Mouse (Mus musculus) lung, postnatal 0 days (tissue): ENCODE results near the gene Spata21. TPM values are rescaled to one million over a fixed set of nuclear protein-coding genes. Genes with fewer than 3 reads are reported as not detected.

ENCODE experiments used
- ATAC-seq: fragments of 200-750 bp; cut with Nextera tagmentation; 2 replicates; pipeline ENCODE4 v1.8.0; 2017; ENCODE audit warnings: moderate library complexity
- DNase-seq: peaks from one replicate; pipeline ENCODE4 v3.0.0-alpha.2; 2016; ENCODE audit warnings: low spot score
- H3K27ac ChIP-seq: fragments of 300-500 bp; sonication (generic); 2 replicates; pipeline ENCODE4 v1.5.1; 2014; ENCODE audit warnings: antibody characterized with exemption, mild to moderate bottlenecking, low read length, mixed read lengths
- H3K27me3 ChIP-seq: fragments of 300-500 bp; sonication (generic); replicated peaks from 2 replicates; pipeline ENCODE4 v1.6.1; 2014; ENCODE audit warnings: low read length, mixed read lengths; ENCODE audit not compliant: insufficient read depth
- H3K36me3 ChIP-seq: fragments of 300-500 bp; sonication (generic); 2 replicates; pipeline ENCODE4 v1.6.1; 2014; ENCODE audit warnings: low read length, mixed read lengths; ENCODE audit not compliant: insufficient read depth
- H3K4me1 ChIP-seq: fragments of 300-500 bp; sonication (generic); 2 replicates; pipeline ENCODE4 v1.6.1; 2014; ENCODE audit warnings: antibody characterized with exemption, low read depth, low read length, mixed read lengths; ENCODE audit not compliant: insufficient read depth
- H3K4me2 ChIP-seq: fragments of 300-500 bp; sonication (generic); replicated peaks from 2 replicates; pipeline ENCODE4 v1.6.1; 2014; ENCODE audit warnings: low read depth, mild to moderate bottlenecking, low read length, moderate library complexity, mixed read lengths
- H3K4me3 ChIP-seq: fragments of 300-500 bp; sonication (generic); 2 replicates; pipeline ENCODE4 v1.5.1; 2014; ENCODE audit warnings: low read depth, low read length
- H3K9ac ChIP-seq: fragments of 300-500 bp; sonication (generic); replicated peaks from 2 replicates; pipeline ENCODE4 v1.6.1; 2014; ENCODE audit warnings: low read depth, mild to moderate bottlenecking
- H3K9me3 ChIP-seq: fragments of 300-500 bp; sonication (generic); 2 replicates; pipeline ENCODE4 v1.6.1; 2016; ENCODE audit warnings: low read length, mixed read lengths
- CTCF ChIP-seq: IDR thresholded peaks from 2 replicates; pipeline ENCODE4 v1.5.1; 2016; ENCODE audit warnings: antibody characterized with exemption, mild to moderate bottlenecking
- EP300 ChIP-seq: IDR thresholded peaks from 2 replicates; pipeline ENCODE4 v1.6.1; 2016; ENCODE audit warnings: antibody characterized with exemption, mild to moderate bottlenecking, control low read depth
- WGBS: fragments of 180-500 bp; shearing (Covaris S2); extraction: QIAGEN DNeasy Blood & Tissue Kit; methylation state at CpG from one replicate; pipeline ENCODE4 v1.1.7; 2014; 5-methylcytosine and 5-hydroxymethylcytosine counted together
- polyA plus RNA-seq: library from polyadenylated mRNA; unstranded; fragments of >200 nt; fragmentation: Nextera tagmentation; extraction: Ambion mirVana; gene quantifications from 2 replicates; pipeline ENCODE4 v1.2.1, GENCODE M21; 2015

Gene Spata21
- polyA plus RNA-seq, 1 experiment from 2014 or later: 0.13 TPM

GRCm38 (mm10) chr4:141064104-141064659, 24.0 kb upstream of the Spata21 start:
- Histone ChIP-seq H3K36me3 (peaks cover 19% of the 10 kb centered on the region; the same call in 1 of the 2 replicates), H3K9me3 (no peaks in the 10 kb centered on the region), H3K27me3 (no peaks in the 10 kb centered on the region), H3K9ac (no peak overlapping the region), H3K4me3 (no peak overlapping the region), H3K4me1 (peaks cover 3% of the 10 kb centered on the region; the same call in 1 of the 2 replicates), H3K4me2 (no peak overlapping the region), H3K27ac (no peak overlapping the region)
- ATAC-seq (no peak), DNase-seq (no peak)
- 75% methylated on average over 4 of the region's 4 CpGs for WGBS
- TF ChIP-seq EP300 (no peak), CTCF (no peak)

GRCm38 (mm10) chr4:141065123-141065522, 23.0 kb upstream of the Spata21 start:
- no peak overlapping the region for H3K4me2 ChIP-seq
- peaks cover 24% of the 10 kb centered on the region; the same call in 1 of the 2 replicates for H3K36me3 ChIP-seq
- H3K27me3 ChIP-seq: no peaks in the 10 kb centered on the region
- peak; percentile 95 for DNase-seq
- H3K9me3 ChIP-seq: no peaks in the 10 kb centered on the region
- no peak overlapping the region for H3K9ac ChIP-seq
- 5% methylated on average over 8 of the region's 8 CpGs for WGBS
- H3K4me3 ChIP-seq: no peak overlapping the region
- peak; percentile 12 for ATAC-seq
- TF ChIP-seq EP300 (no peak), CTCF (peak; percentile 99)
- no peak overlapping the region for H3K27ac ChIP-seq
- H3K4me1 ChIP-seq: no peaks in the 10 kb centered on the region; the same call in 1 of the 2 replicates

GRCm38 (mm10) chr4:141066709-141067515, 21.2 kb upstream of the Spata21 start:
- no peak overlapping the region for H3K4me2 ChIP-seq
- TF ChIP-seq CTCF: no peak
- no peak for TF ChIP-seq EP300
- ATAC-seq: peak; percentile 39
- peaks cover 30% of the 10 kb centered on the region; the same call in 1 of the 2 replicates for H3K36me3 ChIP-seq
- no peaks in the 10 kb centered on the region for H3K27me3 ChIP-seq
- no peak overlapping the region for H3K9ac ChIP-seq
- no peak overlapping the region for H3K4me3 ChIP-seq
- DNase-seq: peak; percentile 55
- no peaks in the 10 kb centered on the region for H3K9me3 ChIP-seq
- H3K4me1 ChIP-seq: no peaks in the 10 kb centered on the region
- H3K27ac ChIP-seq: 0 out of 2 replicates have a peak overlapping the region, but pooled peaks have one; percentile 8
- WGBS: 36% methylated on average over 12 of the region's 12 CpGs

- no peak overlapping the region for H3K9ac ChIP-seq
- no peaks in the 10 kb centered on the region for H3K4me1 ChIP-seq
- DNase-seq: no peak
- no peak for TF ChIP-seq EP300
- TF ChIP-seq CTCF: no peak
- 53% methylated on average over 9 of the region's 9 CpGs for WGBS
- ATAC-seq: no peak
- no peak overlapping the region for H3K4me3 ChIP-seq
- no peak overlapping the region for H3K4me2 ChIP-seq
- H3K36me3 ChIP-seq: peaks cover 36% of the 10 kb centered on the region; the same call in 1 of the 2 replicates
- no peaks in the 10 kb centered on the region for H3K9me3 ChIP-seq
- no peak overlapping the region for H3K27ac ChIP-seq
- H3K27me3 ChIP-seq: no peaks in the 10 kb centered on the region
Observed at GRCm38 (mm10) chr4:141067516-141068046, 20.6 kb upstream of the Spata21 start.

- H3K4me3 ChIP-seq: no peak overlapping the region
- TF ChIP-seq EP300 (no peak), CTCF (no peak)
- no peaks in the 10 kb centered on the region for H3K4me1 ChIP-seq
- H3K9me3 ChIP-seq: no peaks in the 10 kb centered on the region
- H3K4me2 ChIP-seq: no peak overlapping the region
- WGBS: 87% methylated on average over 8 of the region's 8 CpGs
- peaks cover 36% of the 10 kb centered on the region; the same call in 1 of the 2 replicates for H3K36me3 ChIP-seq
- ATAC-seq (no peak), DNase-seq (no peak)
- H3K27ac ChIP-seq: no peak overlapping the region
- no peaks in the 10 kb centered on the region for H3K27me3 ChIP-seq
- no peak overlapping the region for H3K9ac ChIP-seq
Observed at GRCm38 (mm10) chr4:141068655-141069054, 19.5 kb upstream of the Spata21 start.

GRCm38 (mm10) chr4:141069731-141070130, 18.4 kb upstream of the Spata21 start:
- ATAC-seq (peak; percentile 62), DNase-seq (peak; percentile 88)
- no peaks in the 10 kb centered on the region for H3K27me3 ChIP-seq
- 47% methylated on average over 4 of the region's 4 CpGs for WGBS
- no peak overlapping the region for H3K4me3 ChIP-seq
- no peak overlapping the region for H3K4me2 ChIP-seq
- TF ChIP-seq CTCF (peak; percentile 96), EP300 (no peak)
- no peak overlapping the region for H3K27ac ChIP-seq
- H3K9me3 ChIP-seq: no peaks in the 10 kb centered on the region
- H3K4me1 ChIP-seq: no peaks in the 10 kb centered on the region
- H3K9ac ChIP-seq: no peak overlapping the region
- peaks cover 36% of the 10 kb centered on the region; the same call in 1 of the 2 replicates for H3K36me3 ChIP-seq
